Mouse (Mus musculus): ENCODE measurements around the gene Grik2. TPM values are rescaled to one million over a fixed set of nuclear protein-coding genes. Genes with fewer than 3 reads are reported as not detected.

The Grik2 gene
- polyA plus RNA-seq, 1 experiment from 2014 or later: 15.5 TPM

DNA sequence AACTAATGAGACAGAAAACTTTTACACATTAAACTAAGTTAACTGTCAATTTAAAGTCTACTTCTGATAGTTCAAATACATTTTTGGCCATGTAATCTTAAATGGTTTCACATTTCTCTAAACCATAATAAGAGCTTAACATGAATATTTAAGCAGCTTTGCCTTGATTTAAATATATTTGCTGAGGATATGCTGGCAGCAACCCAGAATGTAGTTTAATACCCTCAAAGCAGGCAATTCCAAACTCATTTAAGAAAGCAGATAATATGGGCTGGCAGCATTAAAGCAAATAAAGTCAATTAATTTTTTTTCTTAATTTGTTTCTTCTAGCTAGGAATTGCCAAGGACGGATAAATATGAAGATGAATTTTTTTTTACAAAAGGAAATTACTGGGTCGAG lies 56.7 kb downstream of the Grik2 start:
- 81% methylated on average over 2 of the region's 2 CpGs for WGBS
- Histone ChIP-seq H3K27me3 (ENCODE audit: control insufficient read depth, insufficient read depth, low read length) (no peaks in the 10 kb centered on the region), H3K9me3 (ENCODE audit: control insufficient read depth, low read length) (no peaks in the 10 kb centered on the region), H3K9ac (ENCODE audit: low read length) (no peak overlapping the region), H3K4me3 (ENCODE audit: low read depth, low read length) (no peak overlapping the region), H3K4me2 (no peak overlapping the region), H3K4me1 (ENCODE audit: control insufficient read depth, insufficient read depth, low read length) (no peaks in the 10 kb centered on the region), H3K27ac (ENCODE audit: low read depth, low read length) (no peak overlapping the region), H3K36me3 (ENCODE audit: control insufficient read depth, insufficient read depth, low read length) (no peaks in the 10 kb centered on the region)
- ATAC-seq (ENCODE audit: low FRiP score) (no peak), DNase-seq (ENCODE audit: low spot score, missing footprints) (no peak)

DNA sequence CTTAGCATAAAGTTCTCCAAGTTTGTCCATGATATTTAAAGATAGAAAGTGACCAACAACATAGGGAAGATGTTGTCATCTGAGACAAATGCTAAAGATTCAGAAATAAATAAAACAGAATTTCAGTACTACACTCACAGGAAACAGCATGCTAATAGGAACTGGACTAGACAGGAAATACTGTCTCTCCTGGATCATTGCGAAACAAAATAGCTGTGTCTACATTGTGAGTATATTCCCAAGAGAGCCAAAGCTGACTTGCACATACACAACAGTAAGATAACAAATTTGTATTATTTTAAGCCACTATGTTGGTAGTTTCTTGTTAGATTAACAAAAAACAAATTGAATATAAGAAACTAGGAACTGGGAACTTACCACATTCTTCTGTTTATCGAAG lies 64.9 kb downstream of the Grik2 start:
- ATAC-seq (ENCODE audit: low FRiP score) (no peak), DNase-seq (ENCODE audit: low spot score, missing footprints) (no peak)
- Histone ChIP-seq H3K9ac (ENCODE audit: low read length) (no peak overlapping the region), H3K4me2 (no peak overlapping the region), H3K4me1 (ENCODE audit: control insufficient read depth, insufficient read depth, low read length) (no peaks in the 10 kb centered on the region), H3K4me3 (ENCODE audit: low read depth, low read length) (no peak overlapping the region), H3K36me3 (ENCODE audit: control insufficient read depth, insufficient read depth, low read length) (no peaks in the 10 kb centered on the region), H3K27ac (ENCODE audit: low read depth, low read length) (no peak overlapping the region), H3K9me3 (ENCODE audit: control insufficient read depth, low read length) (no peaks in the 10 kb centered on the region), H3K27me3 (ENCODE audit: control insufficient read depth, insufficient read depth, low read length) (no peaks in the 10 kb centered on the region)
- WGBS: 95% methylated on average over 2 of the region's 2 CpGs

DNA sequence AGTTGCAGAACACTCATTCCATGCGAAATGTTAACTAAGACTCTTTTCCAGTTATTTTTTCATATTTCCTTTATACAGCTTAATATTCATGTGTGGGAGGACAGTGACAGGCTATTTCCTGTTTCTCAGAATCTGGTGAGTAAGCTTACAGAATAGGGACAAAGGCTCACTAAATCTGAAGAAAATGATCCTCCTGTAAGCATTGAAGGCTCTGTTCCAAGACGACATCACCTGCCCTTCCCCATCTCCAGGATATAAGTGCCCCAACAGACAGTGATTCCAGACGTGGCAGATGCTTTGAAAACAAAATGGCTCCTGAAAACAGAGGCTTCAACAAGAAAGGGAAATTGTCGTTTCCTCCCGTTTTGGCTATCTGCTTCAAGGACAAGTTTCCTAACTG lies 71.7 kb downstream of the Grik2 start:
- H3K4me1 ChIP-seq (ENCODE audit: control insufficient read depth, insufficient read depth, low read length): no peaks in the 10 kb centered on the region
- H3K27ac ChIP-seq (ENCODE audit: low read depth, low read length): no peak overlapping the region
- ATAC-seq (ENCODE audit: low FRiP score): no peak
- WGBS: 76% methylated on average over 5 of the region's 5 CpGs
- no peak overlapping the region for H3K4me2 ChIP-seq
- H3K9me3 ChIP-seq (ENCODE audit: control insufficient read depth, low read length): no peaks in the 10 kb centered on the region
- H3K36me3 ChIP-seq (ENCODE audit: control insufficient read depth, insufficient read depth, low read length): no peaks in the 10 kb centered on the region
- no peaks in the 10 kb centered on the region for H3K27me3 ChIP-seq (ENCODE audit: control insufficient read depth, insufficient read depth, low read length)
- DNase-seq (ENCODE audit: low spot score, missing footprints): no peak
- H3K4me3 ChIP-seq (ENCODE audit: low read depth, low read length): no peak overlapping the region
- H3K9ac ChIP-seq (ENCODE audit: low read length): no peak overlapping the region

DNA sequence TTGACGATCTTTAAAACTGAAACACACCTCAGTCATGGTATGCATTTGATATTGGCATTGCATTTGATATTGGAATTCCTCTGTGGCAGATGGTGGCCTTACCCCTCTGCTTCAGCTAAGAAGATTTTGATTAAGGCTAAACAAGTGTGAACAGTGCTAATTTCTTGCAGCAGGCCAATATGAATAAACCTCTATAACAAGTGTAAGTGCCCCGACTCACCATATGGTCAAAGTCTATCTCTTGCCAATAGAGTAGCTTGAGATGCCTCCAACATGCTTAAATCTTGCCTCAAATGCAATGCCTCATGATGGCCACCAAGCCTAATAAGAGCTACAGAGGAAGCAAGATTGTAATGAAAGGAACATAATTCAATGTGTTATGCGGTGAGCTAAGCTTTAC lies 78.8 kb downstream of the Grik2 start:
- H3K9me3 ChIP-seq (ENCODE audit: control insufficient read depth, low read length): no peaks in the 10 kb centered on the region
- no peaks in the 10 kb centered on the region for H3K36me3 ChIP-seq (ENCODE audit: control insufficient read depth, insufficient read depth, low read length)
- no peak overlapping the region for H3K27ac ChIP-seq (ENCODE audit: low read depth, low read length)
- no peak overlapping the region for H3K4me2 ChIP-seq
- ATAC-seq (ENCODE audit: low FRiP score) (no peak), DNase-seq (ENCODE audit: low spot score, missing footprints) (no peak)
- H3K9ac ChIP-seq (ENCODE audit: low read length): no peak overlapping the region
- no peak overlapping the region for H3K4me3 ChIP-seq (ENCODE audit: low read depth, low read length)
- H3K27me3 ChIP-seq (ENCODE audit: control insufficient read depth, insufficient read depth, low read length): no peaks in the 10 kb centered on the region
- no peaks in the 10 kb centered on the region for H3K4me1 ChIP-seq (ENCODE audit: control insufficient read depth, insufficient read depth, low read length)
- WGBS: 92% methylated on average over 3 of the region's 3 CpGs

DNA sequence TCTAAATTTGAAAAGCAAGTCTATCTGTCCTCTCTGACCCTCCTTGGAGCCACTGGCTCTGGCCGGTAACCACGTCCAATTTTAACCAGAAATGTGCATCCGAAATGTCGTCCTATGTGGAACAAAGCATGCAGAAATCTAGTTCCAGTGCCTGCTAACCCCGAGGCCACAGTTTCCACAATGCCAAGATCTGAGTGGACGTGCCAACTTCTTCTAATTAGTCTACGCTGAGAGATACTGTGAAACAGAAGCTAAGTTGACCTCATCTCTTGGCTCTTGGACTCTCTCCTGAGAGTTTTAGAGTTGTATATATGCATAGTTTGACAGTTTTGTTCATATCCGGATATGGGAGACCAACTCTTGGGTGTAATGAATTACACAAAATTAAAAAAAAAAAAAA lies 84.1 kb downstream of the Grik2 start:
- Histone ChIP-seq H3K4me1 (ENCODE audit: control insufficient read depth, insufficient read depth, low read length) (no peaks in the 10 kb centered on the region), H3K36me3 (ENCODE audit: control insufficient read depth, insufficient read depth, low read length) (no peaks in the 10 kb centered on the region), H3K9ac (ENCODE audit: low read length) (no peak overlapping the region), H3K4me2 (no peak overlapping the region), H3K27me3 (ENCODE audit: control insufficient read depth, insufficient read depth, low read length) (no peaks in the 10 kb centered on the region), H3K27ac (ENCODE audit: low read depth, low read length) (no peak overlapping the region), H3K4me3 (ENCODE audit: low read depth, low read length) (no peak overlapping the region), H3K9me3 (ENCODE audit: control insufficient read depth, low read length) (no peaks in the 10 kb centered on the region)
- 97% methylated on average over 8 of the region's 8 CpGs for WGBS
- DNase-seq (ENCODE audit: low spot score, missing footprints) (no peak), ATAC-seq (ENCODE audit: low FRiP score) (no peak)

GRCm38 (mm10) chr10:49652320-49652719 lies 136.2 kb downstream of the Grik2 start:
- no peak for DNase-seq (ENCODE audit: low spot score, missing footprints)
- H3K27ac ChIP-seq (ENCODE audit: low read depth, low read length): no peak overlapping the region
- H3K4me3 ChIP-seq (ENCODE audit: low read depth, low read length): no peak overlapping the region
- H3K36me3 ChIP-seq (ENCODE audit: control insufficient read depth, insufficient read depth, low read length): no peaks in the 10 kb centered on the region
- WGBS: 73% methylated on average over 1 of the region's 1 CpGs
- H3K4me1 ChIP-seq (ENCODE audit: control insufficient read depth, insufficient read depth, low read length): no peaks in the 10 kb centered on the region
- H3K4me2 ChIP-seq: no peak overlapping the region
- no peaks in the 10 kb centered on the region for H3K9me3 ChIP-seq (ENCODE audit: control insufficient read depth, low read length)
- no peak for ATAC-seq (ENCODE audit: low FRiP score)
- H3K9ac ChIP-seq (ENCODE audit: low read length): no peak overlapping the region
- H3K27me3 ChIP-seq (ENCODE audit: control insufficient read depth, insufficient read depth, low read length): no peaks in the 10 kb centered on the region

DNA sequence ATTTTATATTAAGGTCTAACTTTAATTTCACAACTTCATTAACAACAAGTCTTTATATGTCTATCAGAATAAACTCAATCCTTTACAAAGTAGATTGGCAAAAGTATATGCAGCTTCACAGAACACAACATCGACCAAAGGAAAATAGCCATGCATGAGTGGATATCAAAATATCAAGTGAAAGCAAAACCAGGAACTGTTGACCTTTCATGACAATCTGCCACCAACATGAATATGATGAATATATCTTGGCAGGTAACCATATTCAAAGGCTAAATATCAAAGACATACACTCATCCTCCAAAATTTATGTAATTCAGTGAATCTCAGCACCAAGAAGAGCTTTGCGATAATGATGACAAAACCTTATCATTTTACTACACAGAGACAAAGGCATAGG lies 141.4 kb downstream of the Grik2 start:
- H3K4me2 ChIP-seq: no peak overlapping the region
- no peak overlapping the region for H3K4me3 ChIP-seq (ENCODE audit: low read depth, low read length)
- WGBS: 88% methylated on average over 2 of the region's 2 CpGs
- no peaks in the 10 kb centered on the region for H3K36me3 ChIP-seq (ENCODE audit: control insufficient read depth, insufficient read depth, low read length)
- no peaks in the 10 kb centered on the region for H3K9me3 ChIP-seq (ENCODE audit: control insufficient read depth, low read length)
- no peaks in the 10 kb centered on the region for H3K27me3 ChIP-seq (ENCODE audit: control insufficient read depth, insufficient read depth, low read length)
- no peak overlapping the region for H3K27ac ChIP-seq (ENCODE audit: low read depth, low read length)
- ATAC-seq (ENCODE audit: low FRiP score) (no peak), DNase-seq (ENCODE audit: low spot score, missing footprints) (no peak)
- no peaks in the 10 kb centered on the region for H3K4me1 ChIP-seq (ENCODE audit: control insufficient read depth, insufficient read depth, low read length)
- no peak overlapping the region for H3K9ac ChIP-seq (ENCODE audit: low read length)

GRCm38 (mm10) chr10:49639901-49640300 lies 148.7 kb downstream of the Grik2 start:
- no peak for DNase-seq (ENCODE audit: low spot score, missing footprints)
- Histone ChIP-seq H3K4me3 (ENCODE audit: low read depth, low read length) (no peak overlapping the region), H3K9ac (ENCODE audit: low read length) (no peak overlapping the region), H3K36me3 (ENCODE audit: control insufficient read depth, insufficient read depth, low read length) (no peaks in the 10 kb centered on the region), H3K4me1 (ENCODE audit: control insufficient read depth, insufficient read depth, low read length) (no peaks in the 10 kb centered on the region), H3K9me3 (ENCODE audit: control insufficient read depth, low read length) (no peaks in the 10 kb centered on the region), H3K4me2 (no peak overlapping the region), H3K27ac (ENCODE audit: low read depth, low read length) (no peak overlapping the region), H3K27me3 (ENCODE audit: control insufficient read depth, insufficient read depth, low read length) (no peaks in the 10 kb centered on the region)
- ATAC-seq (ENCODE audit: low FRiP score): no peak
- 79% methylated on average over 2 of the region's 2 CpGs for WGBS

DNA sequence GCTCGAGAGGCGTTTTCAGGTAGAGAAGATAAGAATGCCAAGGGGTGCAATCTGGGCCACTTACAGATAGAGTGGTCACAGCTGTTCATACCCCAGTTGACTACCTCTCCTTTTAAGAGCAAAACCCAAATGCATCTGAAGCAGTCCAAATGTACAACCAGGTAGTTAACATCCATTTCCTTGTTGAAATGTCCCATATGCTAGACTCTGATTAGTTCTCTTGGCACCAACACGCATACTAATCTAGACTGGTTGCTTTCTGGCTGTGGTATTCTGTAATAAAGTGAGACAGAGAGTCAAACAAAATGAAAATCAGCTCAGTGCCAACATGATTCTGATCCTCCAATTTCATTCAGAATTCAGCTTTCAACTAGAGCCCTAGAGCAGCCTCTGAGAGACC lies 164.6 kb downstream of the Grik2 start:
- Histone ChIP-seq H3K4me1 (ENCODE audit: control insufficient read depth, insufficient read depth, low read length) (no peaks in the 10 kb centered on the region), H3K27me3 (ENCODE audit: control insufficient read depth, insufficient read depth, low read length) (no peaks in the 10 kb centered on the region), H3K4me3 (ENCODE audit: low read depth, low read length) (no peak overlapping the region), H3K36me3 (ENCODE audit: control insufficient read depth, insufficient read depth, low read length) (no peaks in the 10 kb centered on the region), H3K9ac (ENCODE audit: low read length) (no peak overlapping the region), H3K9me3 (ENCODE audit: control insufficient read depth, low read length) (no peaks in the 10 kb centered on the region), H3K27ac (ENCODE audit: low read depth, low read length) (no peak overlapping the region), H3K4me2 (no peak overlapping the region)
- ATAC-seq (ENCODE audit: low FRiP score) (no peak), DNase-seq (ENCODE audit: low spot score, missing footprints) (no peak)
- WGBS: 89% methylated on average over 3 of the region's 3 CpGs

DNA sequence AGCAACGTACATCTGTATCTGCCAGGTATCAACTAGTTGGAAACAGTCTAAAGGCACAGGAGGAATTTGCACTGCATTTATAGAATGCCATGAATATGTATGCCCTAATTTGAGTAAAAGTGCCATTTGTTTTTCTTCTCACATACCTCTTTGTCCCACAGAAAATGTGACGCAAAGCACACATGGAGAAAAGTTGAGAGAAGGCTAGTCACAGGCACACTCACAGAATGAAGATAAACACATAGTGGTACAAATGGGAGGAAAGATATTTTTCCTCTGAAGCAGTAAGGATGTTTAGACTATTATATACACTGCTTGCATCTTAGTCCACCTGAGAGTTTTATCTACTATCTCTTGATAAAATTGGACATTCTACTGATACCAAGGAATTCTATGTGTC lies 190.9 kb downstream of the Grik2 start:
- H3K9me3 ChIP-seq (ENCODE audit: control insufficient read depth, low read length): no peaks in the 10 kb centered on the region
- WGBS: 83% methylated on average over 2 of the region's 2 CpGs
- ATAC-seq (ENCODE audit: low FRiP score): no peak
- no peak overlapping the region for H3K9ac ChIP-seq (ENCODE audit: low read length)
- H3K4me3 ChIP-seq (ENCODE audit: low read depth, low read length): no peak overlapping the region
- H3K27ac ChIP-seq (ENCODE audit: low read depth, low read length): no peak overlapping the region
- no peak for DNase-seq (ENCODE audit: low spot score, missing footprints)
- no peak overlapping the region for H3K4me2 ChIP-seq
- no peaks in the 10 kb centered on the region for H3K27me3 ChIP-seq (ENCODE audit: control insufficient read depth, insufficient read depth, low read length)
- no peaks in the 10 kb centered on the region for H3K36me3 ChIP-seq (ENCODE audit: control insufficient read depth, insufficient read depth, low read length)
- no peaks in the 10 kb centered on the region for H3K4me1 ChIP-seq (ENCODE audit: control insufficient read depth, insufficient read depth, low read length)

All from midbrain, embryonic 11.5 days (tissue).